In the genomic region with DNA sequence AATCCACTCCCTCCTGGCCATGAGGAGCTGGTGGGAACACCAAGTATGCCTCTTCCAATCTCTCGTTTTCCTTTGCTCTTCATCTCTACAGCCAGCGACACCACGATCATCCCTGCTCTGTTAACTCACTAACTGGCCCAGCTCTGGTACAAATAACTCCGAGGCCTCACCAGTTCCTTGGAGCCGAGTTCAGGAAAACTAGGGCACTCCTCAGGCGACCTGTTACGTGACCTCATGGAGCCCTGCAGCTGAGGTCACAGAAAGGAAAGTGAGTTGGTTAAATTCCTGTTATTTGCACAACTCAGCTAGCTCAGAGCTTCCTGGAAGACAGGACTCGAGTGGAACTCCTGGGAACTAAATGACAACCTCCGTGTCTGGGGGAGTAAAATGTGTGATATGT, we compare ENCODE assay signal across 20 mouse cellular contexts. TPM values are rescaled to one million over a fixed set of nuclear protein-coding genes. Genes with fewer than 3 reads are reported as not detected.
DNase-seq lines count a peak whose midpoint lies in the region; ATAC-seq and TF ChIP-seq lines count a peak whose summit lies in the region.
"Had no signal": no experiment of that assay in that cellular context is flagged by ENCODE, and none has a peak within 500 bp of the region (broad histone marks: within the 10 kb centered on the region; RNA-seq: fewer than 3 reads in every experiment).

No protein-coding gene starts in this region.

- no peak for ATAC-seq in kidney, embryonic 15.5 days (replicated peaks; ENCODE audit: low FRiP score)
- ATAC-seq: activated CD4-positive, CD25-positive, alpha-beta regulatory T cell, adult 4 months; forebrain, embryonic 16.5 days had no signal

- no peak overlapping the region for H3K4me2 ChIP-seq in kidney, embryonic 15.5 days
- H3K4me2 ChIP-seq: embryonic facial prominence, embryonic 13.5 days; forebrain, embryonic 12.5 days; heart, embryonic 12.5 days had no signal

- H3K36me3 ChIP-seq in kidney, embryonic 15.5 days = peaks cover 7% of the 10 kb centered on the region; the same call in 1 of the 2 replicates
- H3K36me3 ChIP-seq in small intestine, adult 2 months (ENCODE audit: control insufficient read depth, insufficient read depth, low read length) = no peaks in the 10 kb centered on the region; the same call in 1 of the 2 replicates
- H3K36me3 ChIP-seq: embryonic facial prominence, embryonic 13.5 days; forebrain, embryonic 12.5 days; heart, embryonic 12.5 days; hindbrain, embryonic 10.5 days had no signal

- peak; percentile 52 for DNase-seq in kidney, adult 18-20 months
- no peak for DNase-seq in kidney, postnatal 14 days
- DNase-seq in kidney, postnatal 25 days = peak; percentile 48 to 81
- DNase-seq in left cerebral cortex, adult 11 months (ENCODE audit: low spot score) = no peak
- DNase-seq: adrenal gland, postnatal 14 days; cerebellum, adult 18-20 months; cerebellum, adult 9-11 months; cerebellum, postnatal 36 days; gastrocnemius, postnatal 10 days; heart, adult 2 months had no signal

- no peak overlapping the region for H3K27ac ChIP-seq in kidney, embryonic 15.5 days
- H3K27ac ChIP-seq in small intestine, adult 2 months (ENCODE audit: insufficient read depth, low read depth, low read length) = peak overlapping the region; percentile 87
- H3K27ac ChIP-seq: embryonic facial prominence, embryonic 13.5 days; forebrain, embryonic 12.5 days; heart, adult 2 months; hindbrain, embryonic 10.5 days had no signal

- H3K9ac ChIP-seq in kidney, embryonic 15.5 days = no peak overlapping the region
- H3K9ac ChIP-seq: embryonic facial prominence, embryonic 13.5 days; forebrain, embryonic 12.5 days; heart, embryonic 12.5 days had no signal

- WGBS in kidney, embryonic 15.5 days = 66% methylated on average over 9 of the region's 9 CpGs
- 45% methylated on average over 9 of the region's 9 CpGs for WGBS in small intestine, adult 2 months

- no peaks in the 10 kb centered on the region for H3K9me3 ChIP-seq in kidney, embryonic 15.5 days (replicated peaks)
- H3K9me3 ChIP-seq: embryonic facial prominence, embryonic 13.5 days; forebrain, embryonic 12.5 days; heart, embryonic 12.5 days; hindbrain, embryonic 10.5 days had no signal

- peaks cover 21% of the 10 kb centered on the region for H3K27me3 ChIP-seq in kidney, embryonic 15.5 days
- H3K27me3 ChIP-seq in small intestine, adult 2 months (ENCODE audit: control insufficient read depth, insufficient read depth, low read length) = no peaks in the 10 kb centered on the region
- H3K27me3 ChIP-seq: CH12.LX, Patski had no signal

- no peak for TF ChIP-seq POLR2A in small intestine, adult 2 months (IDR thresholded peaks at IDR 0.05; ENCODE audit: low read depth, low read length)

- H3K4me1 ChIP-seq in kidney, embryonic 15.5 days = peaks cover 17% of the 10 kb centered on the region
- H3K4me1 ChIP-seq in small intestine, adult 2 months (ENCODE audit: control insufficient read depth, insufficient read depth, insufficient read length, low read length) = peaks cover 21% of the 10 kb centered on the region; the same call in 1 of the 2 replicates
- H3K4me1 ChIP-seq: embryonic facial prominence, embryonic 13.5 days had no signal

- TF ChIP-seq CTCF in small intestine, adult 2 months (IDR thresholded peaks at IDR 0.05; ENCODE audit: extremely low read depth, insufficient read length, insufficient replicate concordance, low read depth, low read length) = no peak

- H3K4me3 ChIP-seq in kidney, embryonic 15.5 days (replicated peaks) = no peak overlapping the region
- no peak overlapping the region for H3K4me3 ChIP-seq in small intestine, adult 2 months (ENCODE audit: low read depth, low read length)
- H3K4me3 ChIP-seq: embryonic facial prominence, embryonic 13.5 days; forebrain, embryonic 12.5 days; heart, adult 2 months; heart, embryonic 12.5 days; hindbrain, embryonic 10.5 days had no signal

RNA-seq across cellular contexts. Expression of a gene that starts 2.5 kb away (rescaled TPM):
- 7.5 and 7.7 TPM in 2 replicates for polyA plus RNA-seq in kidney, embryonic 15.5 days (2015; fragmentation: Nextera tagmentation; extraction: Ambion mirVana)
- polyA plus RNA-seq in small intestine, adult 2 months (2012; rRNA removed) = 16.4 and 25.7 TPM in 2 replicates
- polyA plus RNA-seq: Patski had no signal

RNA-seq across cellular contexts. Expression of a gene that starts 47.2 kb away (rescaled TPM):
- polyA plus RNA-seq in kidney, embryonic 15.5 days (2015; fragmentation: Nextera tagmentation; extraction: Ambion mirVana) = 7.2 and 8.8 TPM in 2 replicates
- 21.7 and 44.7 TPM in 2 replicates for polyA plus RNA-seq in small intestine, adult 2 months (2012; rRNA removed)

Comparison
In these comparisons a context has a peak if more than half of its experiments do, and no peak if none do; other contexts are left out.
1. DNase-seq: peak in kidney, adult 18-20 months (single experiment) and kidney, postnatal 25 days (2 of 2); none in kidney, postnatal 14 days (single experiment) and left cerebral cortex, adult 11 months (single experiment).